Mouse (Mus musculus) embryonic facial prominence, embryonic 10.5 days (tissue): ENCODE data around the gene Mxd4. TPM values are rescaled to one million over a fixed set of nuclear protein-coding genes. Genes with fewer than 3 reads are reported as not detected.
A peak's percentile ranks its signal among the peaks of the same experiment; 100 is the strongest.

Source experiments
- DNase-seq: peaks from one replicate; pipeline ENCODE4 v3.0.0-alpha.2; 2017; ENCODE audit warnings: low spot score
- H3K27ac ChIP-seq: fragments of 300-500 bp; sonication (generic); replicated peaks from 2 replicates; pipeline ENCODE4 v1.5.1; 2016; ENCODE audit warnings: mild to moderate bottlenecking
- H3K27me3 ChIP-seq: fragments of 300-500 bp; sonication (generic); replicated peaks from 2 replicates; pipeline ENCODE4 v1.6.1; 2016; ENCODE audit warnings: low read depth, mild to moderate bottlenecking; ENCODE audit not compliant: poor library complexity, severe bottlenecking
- H3K36me3 ChIP-seq: fragments of 300-500 bp; sonication (generic); replicated peaks from 2 replicates; pipeline ENCODE4 v1.6.1; 2016; ENCODE audit warnings: mild to moderate bottlenecking, moderate library complexity
- H3K4me1 ChIP-seq: fragments of 300-500 bp; sonication (generic); 2 replicates; pipeline ENCODE4 v1.6.1; 2016
- H3K4me3 ChIP-seq: fragments of 300-500 bp; sonication (generic); 2 replicates; pipeline ENCODE4 v1.5.1; 2016; ENCODE audit warnings: mild to moderate bottlenecking, moderate library complexity
- H3K9me3 ChIP-seq: fragments of 300-500 bp; sonication (generic); 2 replicates; pipeline ENCODE4 v1.6.1; 2016; ENCODE audit warnings: mild to moderate bottlenecking
- WGBS: fragments of 180-500 bp; shearing (Covaris S2); methylation state at CpG from one replicate; pipeline ENCODE4 v1.1.7; 2016; 5-methylcytosine and 5-hydroxymethylcytosine counted together
- polyA plus RNA-seq: library from polyadenylated mRNA; unstranded; fragments of >200 nt; fragmentation: Nextera tagmentation; extraction: Ambion mirVana; gene quantifications from 2 replicates; pipeline ENCODE4 v1.2.1, GENCODE M21; 2016

Gene Mxd4
- polyA plus RNA-seq, 1 experiment from 2014 or later, result 23.0 TPM

GRCm38 (mm10) chr5:34217756-34218155, 30.2 kb upstream of the Mxd4 start:
- Histone ChIP-seq H3K9me3 (no peaks in the 10 kb centered on the region), H3K27ac (no peak overlapping the region), H3K4me1 (peaks cover 12% of the 10 kb centered on the region; the same call in 1 of the 2 replicates), H3K36me3 (no peaks in the 10 kb centered on the region), H3K27me3 (no peaks in the 10 kb centered on the region), H3K4me3 (no peak overlapping the region)
- WGBS, result 68% methylated on average over 9 of the region's 9 CpGs
- peak; percentile 21 for DNase-seq

DNA sequence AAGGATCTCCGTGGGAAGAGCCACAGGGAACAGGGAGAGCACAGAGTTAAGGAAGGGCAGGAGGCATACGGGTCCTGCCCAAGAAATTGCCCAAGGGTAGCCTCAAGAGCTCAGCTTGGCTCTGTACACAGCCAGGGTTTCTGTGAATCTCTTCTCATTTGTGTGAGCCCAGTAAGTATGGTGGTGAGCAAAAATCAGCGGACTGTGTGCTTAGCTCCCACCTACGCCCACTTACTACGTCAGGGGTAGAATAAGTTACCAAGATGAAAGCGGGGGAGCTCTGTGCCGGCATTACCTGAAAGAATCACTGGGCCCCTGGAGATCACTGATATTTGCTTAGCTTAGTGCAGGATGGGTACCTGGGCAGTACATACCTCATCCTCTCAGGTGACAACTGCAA, 28.5 kb upstream of the Mxd4 start:
- no peak for DNase-seq
- H3K4me1 ChIP-seq, result peaks cover 12% of the 10 kb centered on the region; the same call in 1 of the 2 replicates
- H3K4me3 ChIP-seq, result no peak overlapping the region
- H3K36me3 ChIP-seq, result no peaks in the 10 kb centered on the region
- H3K27me3 ChIP-seq, result no peaks in the 10 kb centered on the region
- H3K9me3 ChIP-seq, result no peaks in the 10 kb centered on the region
- no peak overlapping the region for H3K27ac ChIP-seq
- WGBS, result 81% methylated on average over 7 of the region's 7 CpGs

GRCm38 (mm10) chr5:34213659-34214058, 26.1 kb upstream of the Mxd4 start:
- DNase-seq, result no peak
- WGBS, result 83% methylated on average over 8 of the region's 8 CpGs
- H3K36me3 ChIP-seq, result no peaks in the 10 kb centered on the region
- no peaks in the 10 kb centered on the region for H3K27me3 ChIP-seq
- H3K4me1 ChIP-seq, result peaks cover 9% of the 10 kb centered on the region; the same call in 1 of the 2 replicates
- no peak overlapping the region for H3K4me3 ChIP-seq
- no peaks in the 10 kb centered on the region for H3K9me3 ChIP-seq
- no peak overlapping the region for H3K27ac ChIP-seq

DNA sequence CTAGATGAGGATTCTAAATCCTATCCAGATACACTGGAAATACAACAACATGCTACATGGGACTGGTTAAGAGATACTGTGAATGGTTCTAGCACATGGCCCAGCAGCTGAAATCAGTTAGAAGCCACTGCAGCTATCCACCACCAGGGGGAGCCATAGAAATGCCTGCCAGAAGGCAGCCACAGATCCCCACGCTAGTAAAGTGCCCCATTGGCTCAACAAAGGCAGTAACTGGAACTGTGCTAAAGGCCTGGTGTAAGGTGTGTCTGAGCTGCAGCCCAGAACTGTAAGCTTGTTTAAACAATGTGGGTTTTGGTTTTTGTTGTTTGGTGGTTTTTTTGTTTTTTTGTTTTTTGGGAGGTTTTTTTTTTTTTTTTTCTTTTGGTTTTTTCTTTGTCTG, 22.8 kb upstream of the Mxd4 start:
- WGBS, result 4% methylated on average over 1 of the region's 1 CpGs
- Histone ChIP-seq H3K27me3 (no peaks in the 10 kb centered on the region), H3K27ac (no peak overlapping the region), H3K9me3 (no peaks in the 10 kb centered on the region), H3K4me3 (no peak overlapping the region), H3K4me1 (peaks cover 10% of the 10 kb centered on the region), H3K36me3 (no peaks in the 10 kb centered on the region)
- DNase-seq, result peak; percentile 87

DNA sequence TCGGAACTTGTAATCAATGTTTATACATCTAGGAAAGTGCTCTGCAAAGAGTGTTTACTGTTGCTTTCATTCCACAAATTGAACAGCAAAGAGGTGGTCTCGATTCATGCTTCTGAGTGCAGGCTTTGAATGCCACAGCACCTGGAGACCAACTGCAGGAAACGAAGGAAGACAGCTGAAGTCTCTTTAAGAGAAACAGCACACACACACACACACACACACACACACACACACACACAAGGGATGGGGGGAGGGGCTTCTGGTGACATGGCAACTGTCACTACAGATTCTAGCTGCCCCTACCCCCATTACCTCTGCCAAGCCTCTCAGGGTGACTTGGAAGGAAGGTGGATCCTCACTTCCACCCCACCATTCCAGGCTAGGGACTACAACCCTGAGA, 20.0 kb upstream of the Mxd4 start:
- Histone ChIP-seq H3K4me3 (no peak overlapping the region), H3K27ac (no peak overlapping the region), H3K36me3 (no peaks in the 10 kb centered on the region), H3K9me3 (no peaks in the 10 kb centered on the region), H3K4me1 (peaks cover 10% of the 10 kb centered on the region), H3K27me3 (no peaks in the 10 kb centered on the region)
- 50% methylated on average over 3 of the region's 3 CpGs for WGBS
- DNase-seq, result no peak

GRCm38 (mm10) chr5:34205788-34206187, 18.3 kb upstream of the Mxd4 start:
- H3K27ac ChIP-seq, result no peak overlapping the region
- WGBS, result 83% methylated on average over 2 of the region's 2 CpGs
- peaks cover 10% of the 10 kb centered on the region for H3K4me1 ChIP-seq
- H3K27me3 ChIP-seq, result no peaks in the 10 kb centered on the region
- no peaks in the 10 kb centered on the region for H3K36me3 ChIP-seq
- H3K9me3 ChIP-seq, result no peaks in the 10 kb centered on the region
- no peak overlapping the region for H3K4me3 ChIP-seq
- DNase-seq, result no peak

GRCm38 (mm10) chr5:34204911-34205310, 17.4 kb upstream of the Mxd4 start:
- no peak overlapping the region for H3K4me3 ChIP-seq
- no peaks in the 10 kb centered on the region for H3K36me3 ChIP-seq
- no peak overlapping the region for H3K27ac ChIP-seq
- no peaks in the 10 kb centered on the region for H3K27me3 ChIP-seq
- WGBS, result 77% methylated on average over 2 of the region's 2 CpGs
- no peak for DNase-seq
- H3K4me1 ChIP-seq, result peaks cover 10% of the 10 kb centered on the region
- H3K9me3 ChIP-seq, result no peaks in the 10 kb centered on the region

DNA sequence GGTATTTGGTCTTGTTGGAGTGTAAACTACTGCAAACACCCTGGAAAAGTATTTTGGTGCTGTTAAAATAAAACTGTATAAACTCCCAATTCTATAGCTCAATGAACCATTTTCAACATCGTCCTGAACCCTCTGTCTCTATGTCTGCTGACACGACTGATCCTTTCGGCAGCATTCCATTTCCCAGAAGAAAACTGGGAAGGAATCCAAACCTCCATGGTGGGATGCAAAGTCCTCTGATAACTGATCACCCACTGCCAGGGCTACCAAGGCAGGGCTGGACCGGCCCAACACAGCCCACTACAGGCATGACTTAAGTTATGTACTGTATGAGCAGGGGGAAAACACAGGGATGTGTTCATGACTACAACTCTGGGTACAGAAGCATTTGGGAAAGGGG, 14.5 kb upstream of the Mxd4 start:
- DNase-seq, result no peak
- no peaks in the 10 kb centered on the region for H3K9me3 ChIP-seq
- no peak overlapping the region for H3K4me3 ChIP-seq
- 91% methylated on average over 4 of the region's 4 CpGs for WGBS
- H3K4me1 ChIP-seq, result 0 out of 2 replicates have a peak, but pooled peaks cover under 1% of the 10 kb centered on the region
- no peaks in the 10 kb centered on the region for H3K27me3 ChIP-seq
- no peaks in the 10 kb centered on the region for H3K36me3 ChIP-seq
- no peak overlapping the region for H3K27ac ChIP-seq

DNA sequence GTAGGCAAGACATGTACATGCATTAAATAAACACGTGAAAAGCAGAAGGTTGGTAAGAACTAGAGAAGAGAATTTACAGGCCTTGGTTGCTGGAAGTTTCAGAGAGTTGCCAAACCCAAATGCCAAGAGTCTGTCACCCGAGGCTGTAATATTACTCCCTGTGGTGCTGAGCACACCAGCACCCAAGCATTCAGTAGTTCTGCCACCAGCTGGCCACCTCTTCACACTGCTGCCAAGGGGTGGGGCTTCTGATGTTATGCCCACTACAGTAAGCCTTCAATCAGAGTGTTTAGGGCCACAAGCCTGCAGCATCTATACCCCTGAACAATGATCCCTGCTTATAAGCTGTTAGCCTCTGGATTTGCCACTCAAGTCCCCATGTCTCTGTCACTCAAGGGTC, 13.9 kb upstream of the Mxd4 start:
- H3K36me3 ChIP-seq, result no peaks in the 10 kb centered on the region
- H3K9me3 ChIP-seq, result no peaks in the 10 kb centered on the region
- H3K4me1 ChIP-seq, result no peaks in the 10 kb centered on the region
- no peak for DNase-seq
- no peaks in the 10 kb centered on the region for H3K27me3 ChIP-seq
- no peak overlapping the region for H3K4me3 ChIP-seq
- no peak overlapping the region for H3K27ac ChIP-seq
- 69% methylated on average over 2 of the region's 2 CpGs for WGBS

GRCm38 (mm10) chr5:34198615-34199014, 11.1 kb upstream of the Mxd4 start:
- H3K4me3 ChIP-seq, result no peak overlapping the region
- no peak for DNase-seq
- H3K36me3 ChIP-seq, result no peaks in the 10 kb centered on the region
- no peaks in the 10 kb centered on the region for H3K4me1 ChIP-seq
- H3K9me3 ChIP-seq, result no peaks in the 10 kb centered on the region
- no peak overlapping the region for H3K27ac ChIP-seq
- no peaks in the 10 kb centered on the region for H3K27me3 ChIP-seq
- WGBS, result 88% methylated on average over 6 of the region's 6 CpGs

- no peaks in the 10 kb centered on the region for H3K9me3 ChIP-seq
- H3K36me3 ChIP-seq, result no peaks in the 10 kb centered on the region
- H3K27ac ChIP-seq, result no peak overlapping the region
- H3K27me3 ChIP-seq, result no peaks in the 10 kb centered on the region
- no peak for DNase-seq
- 81% methylated on average over 4 of the region's 4 CpGs for WGBS
- H3K4me3 ChIP-seq, result no peak overlapping the region
- H3K4me1 ChIP-seq, result no peaks in the 10 kb centered on the region
Measured at GRCm38 (mm10) chr5:34197243-34197642, 9.7 kb upstream of the Mxd4 start.

DNA sequence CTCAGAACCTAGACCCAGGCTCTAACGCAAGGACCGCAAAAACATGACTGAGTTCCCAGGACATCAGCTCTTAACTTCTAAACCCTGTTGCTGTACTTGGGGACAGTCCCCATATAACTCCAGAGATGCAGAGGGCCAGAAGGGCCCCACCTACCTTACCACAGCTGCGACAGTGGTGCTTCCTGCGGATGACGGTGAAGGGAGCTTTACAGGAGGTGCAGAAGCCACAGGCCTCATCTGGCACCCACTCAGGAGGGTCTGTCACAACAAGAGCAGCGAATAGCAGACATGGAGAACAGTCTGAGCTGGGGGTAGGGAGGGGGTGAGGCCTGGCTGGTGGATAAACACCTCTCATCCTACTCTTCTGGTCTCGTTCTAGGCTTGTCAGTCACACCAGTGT, 8.9 kb upstream of the Mxd4 start:
- 85% methylated on average over 7 of the region's 7 CpGs for WGBS

DNA sequence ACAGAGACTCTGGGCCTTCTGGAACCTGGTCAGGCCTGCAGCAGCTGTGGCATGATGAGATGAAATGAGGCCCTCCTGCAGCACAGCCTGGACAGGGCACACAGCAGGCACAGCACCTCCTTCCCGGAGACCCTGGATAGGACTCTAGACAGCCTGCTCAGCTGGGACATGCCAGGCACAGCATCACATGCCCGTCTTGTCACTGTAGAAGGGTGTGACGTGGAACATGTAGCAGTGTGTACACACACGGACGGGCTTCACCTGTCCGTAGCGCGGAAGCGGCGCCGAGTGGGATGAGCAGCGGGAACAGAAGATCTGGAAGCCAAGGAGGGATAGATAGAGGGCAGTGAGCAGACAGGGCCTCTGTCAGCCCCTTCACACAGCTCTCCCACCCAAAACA, 8.3 kb upstream of the Mxd4 start:
- Histone ChIP-seq H3K4me3 (no peak overlapping the region), H3K4me1 (no peaks in the 10 kb centered on the region), H3K9me3 (no peaks in the 10 kb centered on the region), H3K36me3 (no peaks in the 10 kb centered on the region), H3K27me3 (no peaks in the 10 kb centered on the region), H3K27ac (no peak overlapping the region)
- DNase-seq, result no peak
- WGBS, result 94% methylated on average over 12 of the region's 12 CpGs

More for the DNA sequence above, 8.9 kb upstream of the Mxd4 start:
- H3K4me3 ChIP-seq, result no peak overlapping the region
- no peaks in the 10 kb centered on the region for H3K4me1 ChIP-seq
- H3K9me3 ChIP-seq, result no peaks in the 10 kb centered on the region
- DNase-seq, result no peak
- no peak overlapping the region for H3K27ac ChIP-seq
- H3K27me3 ChIP-seq, result no peaks in the 10 kb centered on the region
- H3K36me3 ChIP-seq, result no peaks in the 10 kb centered on the region
